Mouse (Mus musculus): ENCODE measurements around the gene Vmn2r90. TPM values are rescaled to one million over a fixed set of nuclear protein-coding genes. Genes with fewer than 3 reads are reported as not detected.
"Not testable (repeated sequence)": the region's sequence is repeated elsewhere in the genome, so short reads cannot be mapped to it uniquely, and the experiment has no call there.

Gene Vmn2r90
- polyA plus RNA-seq, 1 experiment: not detected

DNA sequence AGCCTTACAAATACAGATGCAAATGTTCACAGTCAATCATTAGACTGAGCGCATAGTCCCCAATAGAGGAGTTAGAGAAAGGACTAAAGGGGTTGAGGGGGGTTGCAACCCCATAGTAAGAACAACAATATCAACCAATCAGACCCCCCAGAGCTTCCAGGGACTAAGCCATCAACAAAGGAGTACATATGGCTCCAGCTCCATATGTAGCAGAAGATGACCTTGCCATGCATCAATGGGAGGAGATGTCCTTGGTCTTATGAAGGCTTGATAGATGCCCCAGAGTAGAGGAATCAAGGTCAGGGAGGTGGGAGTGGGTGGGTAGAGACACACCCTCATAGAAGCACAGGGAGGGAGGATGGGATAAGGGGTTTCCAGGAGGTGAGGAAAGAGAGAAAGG is 35.1 kb downstream of the Vmn2r90 start:
- Histone ChIP-seq H3K4me3 (no peak overlapping the region), H3K4me2 (ENCODE audit: low read depth) (no peak overlapping the region), H3K27me3 (ENCODE audit: control insufficient read depth, insufficient read depth, insufficient read length) (no peaks in the 10 kb centered on the region), H3ac (ENCODE audit: control insufficient read depth, insufficient read length) (no peak overlapping the region), H3K79me2 (ENCODE audit: control insufficient read depth, insufficient read depth) (no peaks in the 10 kb centered on the region), H3K36me3 (ENCODE audit: control insufficient read depth, insufficient read depth) (no peaks in the 10 kb centered on the region)
- TF ChIP-seq REST (IDR thresholded peaks at IDR 0.05; ENCODE audit: insufficient read depth, insufficient read length) (no peak), MYOD1 (IDR thresholded peaks at IDR 0.05; ENCODE audit: control insufficient read depth in 1 of 3, insufficient read length in 2 of 3, low read depth in 2 of 3) (no peak), POLR2A (IDR thresholded peaks at IDR 0.05; ENCODE audit: insufficient read length, low read depth) (no peak), E2F4 (IDR thresholded peaks at IDR 0.05; ENCODE audit: insufficient read depth) (no peak), POLR2AphosphoS2 (IDR thresholded peaks at IDR 0.05; ENCODE audit: insufficient read length, low read depth) (no peak), TCF12 (IDR thresholded peaks at IDR 0.05; ENCODE audit: insufficient read depth, poor library complexity, severe bottlenecking) (no peak), CEBPB (IDR thresholded peaks at IDR 0.05; ENCODE audit: insufficient read depth, poor library complexity, severe bottlenecking) (no peak), MAX (IDR thresholded peaks at IDR 0.05; ENCODE audit: low read depth) (no peak), MYOG (IDR thresholded peaks at IDR 0.05; ENCODE audit: control insufficient read depth in 1 of 3, insufficient read depth in 1 of 3, insufficient read length in 2 of 3, low read depth in 2 of 3) (no peak), TCF3 (IDR thresholded peaks at IDR 0.05; ENCODE audit: insufficient read length, low read depth) (no peak), USF1 (IDR thresholded peaks at IDR 0.05; ENCODE audit: low read depth) (no peak), SRF (IDR thresholded peaks at IDR 0.05; ENCODE audit: control insufficient read depth, insufficient read length, low read depth) (no peak)

DNA sequence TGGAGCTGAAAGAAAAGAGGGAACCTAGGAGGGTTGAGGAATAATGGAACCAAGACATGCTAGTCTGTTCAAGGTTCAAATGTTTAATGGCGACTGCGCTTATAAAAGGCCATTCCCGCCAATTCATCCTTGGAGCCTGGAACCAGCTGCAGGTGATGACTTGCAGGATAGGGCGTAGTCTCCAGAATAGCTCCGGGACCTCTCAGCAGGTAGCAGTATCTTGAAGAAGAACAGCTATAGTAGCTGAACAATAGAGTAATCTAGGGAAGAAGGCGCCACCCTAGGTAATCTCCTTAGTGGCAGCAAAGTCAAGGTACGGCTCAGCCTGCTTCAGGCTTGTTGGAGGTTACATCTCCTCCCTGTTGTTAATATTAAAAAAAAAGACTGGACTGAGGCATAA is 35.8 kb downstream of the Vmn2r90 start:
- not testable (repeated sequence) for H3K27me3 ChIP-seq (ENCODE audit: control insufficient read depth, insufficient read depth, insufficient read length); H3K36me3 ChIP-seq (ENCODE audit: control insufficient read depth, insufficient read depth); H3K4me2 ChIP-seq (ENCODE audit: low read depth); H3K4me3 ChIP-seq; H3K79me2 ChIP-seq (ENCODE audit: control insufficient read depth, insufficient read depth); H3ac ChIP-seq (ENCODE audit: control insufficient read depth, insufficient read length)

DNA sequence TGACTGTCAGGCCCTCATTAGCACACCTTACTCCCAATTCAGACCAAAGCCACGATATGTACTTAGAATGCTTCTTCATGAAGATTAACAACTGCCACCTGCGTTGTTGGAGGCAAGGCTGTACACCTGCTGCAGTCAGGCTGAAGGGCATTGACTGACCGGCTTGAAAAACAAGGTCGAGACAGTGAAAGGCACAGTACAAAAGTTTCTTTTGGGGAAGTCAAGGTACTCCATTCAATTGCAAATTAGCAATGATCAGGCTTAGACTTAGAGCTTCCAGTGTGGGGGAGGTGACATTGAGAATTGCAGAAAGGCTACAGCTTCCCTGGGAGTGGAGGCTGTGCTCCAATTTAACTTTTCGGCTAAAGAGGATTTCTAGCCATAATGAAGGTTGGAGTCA is 36.4 kb downstream of the Vmn2r90 start:
- H3K4me3 ChIP-seq; H3K79me2 ChIP-seq (ENCODE audit: control insufficient read depth, insufficient read depth); H3K4me2 ChIP-seq (ENCODE audit: low read depth); H3K36me3 ChIP-seq (ENCODE audit: control insufficient read depth, insufficient read depth); H3K27me3 ChIP-seq (ENCODE audit: control insufficient read depth, insufficient read depth, insufficient read length); H3ac ChIP-seq (ENCODE audit: control insufficient read depth, insufficient read length): not testable (repeated sequence)

DNA sequence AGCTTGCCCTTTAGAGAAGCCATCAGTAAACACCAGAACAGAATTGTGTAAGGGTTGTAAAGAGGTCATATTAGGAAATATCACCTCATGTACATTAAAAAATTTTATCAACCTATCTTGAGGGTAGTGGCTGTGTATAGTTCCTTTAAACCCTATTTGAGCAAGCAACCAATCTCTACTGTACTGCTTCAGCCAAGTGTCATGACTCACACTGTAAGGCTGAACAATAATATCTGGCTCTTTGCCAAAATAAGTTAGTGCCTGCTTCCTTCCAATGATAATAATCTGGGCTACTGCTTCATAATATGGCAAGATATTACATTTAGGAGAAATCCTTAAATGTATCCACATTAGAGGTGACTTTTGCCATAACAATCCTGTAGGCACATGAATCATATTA is 38.0 kb downstream of the Vmn2r90 start:
- not testable (repeated sequence) for H3K4me2 ChIP-seq (ENCODE audit: low read depth); H3K4me3 ChIP-seq; H3K36me3 ChIP-seq (ENCODE audit: control insufficient read depth, insufficient read depth); H3K27me3 ChIP-seq (ENCODE audit: control insufficient read depth, insufficient read depth, insufficient read length); H3ac ChIP-seq (ENCODE audit: control insufficient read depth, insufficient read length); H3K79me2 ChIP-seq (ENCODE audit: control insufficient read depth, insufficient read depth)

DNA sequence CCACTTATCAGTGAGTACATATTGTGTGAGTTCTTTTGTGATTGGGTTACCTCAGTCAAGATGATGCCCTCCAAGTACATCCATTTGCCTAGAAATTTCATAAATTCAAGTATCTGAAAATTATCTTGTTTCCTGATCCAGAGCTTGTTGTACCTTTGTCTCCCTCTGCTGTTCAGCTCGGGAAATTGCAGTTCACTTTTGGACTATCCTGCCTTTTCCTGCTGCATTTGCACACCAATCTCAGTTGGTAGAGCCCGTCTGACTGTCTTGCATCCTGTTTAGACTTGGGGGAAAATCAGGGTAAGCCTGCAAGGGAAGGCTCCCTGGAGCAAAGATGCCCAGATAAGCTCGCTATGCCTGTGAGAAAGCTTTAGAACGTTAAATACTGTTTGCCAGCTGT is 45.8 kb downstream of the Vmn2r90 start:
- not testable (repeated sequence) for H3K79me2 ChIP-seq (ENCODE audit: control insufficient read depth, insufficient read depth); H3K4me2 ChIP-seq (ENCODE audit: low read depth); H3ac ChIP-seq (ENCODE audit: control insufficient read depth, insufficient read length); H3K27me3 ChIP-seq (ENCODE audit: control insufficient read depth, insufficient read depth, insufficient read length); H3K36me3 ChIP-seq (ENCODE audit: control insufficient read depth, insufficient read depth); H3K4me3 ChIP-seq

DNA sequence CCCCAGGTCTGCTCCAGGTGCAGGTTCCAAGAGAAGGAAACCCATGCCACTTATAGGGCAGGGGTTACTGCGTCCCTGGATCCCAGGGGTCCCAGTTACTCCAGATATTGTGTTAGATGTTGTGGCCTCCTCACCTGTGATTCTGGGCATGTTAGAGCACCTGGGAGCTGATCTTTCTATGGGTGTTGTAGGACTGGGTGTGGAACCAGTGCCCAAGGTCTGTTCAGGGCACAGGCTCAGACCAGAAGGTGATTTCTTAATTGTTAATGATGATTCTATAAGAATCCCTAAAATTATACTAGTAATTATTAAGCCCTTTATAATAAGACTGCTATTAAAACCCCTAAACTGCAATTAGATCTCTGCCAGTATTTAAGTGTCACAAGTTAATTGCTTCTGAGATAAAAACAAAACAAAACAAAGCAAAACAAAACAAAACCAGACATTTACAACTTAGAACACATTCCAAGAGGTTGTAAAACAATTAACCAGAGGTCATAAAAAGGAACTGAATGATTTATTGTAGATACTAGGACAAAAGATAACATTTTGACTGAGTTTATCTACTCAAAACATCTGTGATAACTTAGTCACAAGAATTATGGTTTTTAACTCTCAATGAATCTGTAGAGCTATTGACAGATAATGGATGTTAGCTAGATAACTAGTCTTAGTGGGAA is 59.2 kb downstream of the Vmn2r90 start:
- H3K36me3 ChIP-seq (ENCODE audit: control insufficient read depth, insufficient read depth): no peaks in the 10 kb centered on the region
- H3K79me2 ChIP-seq (ENCODE audit: control insufficient read depth, insufficient read depth): no peaks in the 10 kb centered on the region
- H3ac ChIP-seq (ENCODE audit: control insufficient read depth, insufficient read length): no peak overlapping the region
- H3K4me3 ChIP-seq: no peak overlapping the region
- no peaks in the 10 kb centered on the region for H3K27me3 ChIP-seq (ENCODE audit: control insufficient read depth, insufficient read depth, insufficient read length)
- no peak for TF ChIP-seq USF1 (IDR thresholded peaks at IDR 0.05; ENCODE audit: low read depth)
- TF ChIP-seq SRF (IDR thresholded peaks at IDR 0.05; ENCODE audit: control insufficient read depth, insufficient read length, low read depth): no peak
- TF ChIP-seq POLR2A (IDR thresholded peaks at IDR 0.05; ENCODE audit: insufficient read length, low read depth): no peak
- TF ChIP-seq TCF3 (IDR thresholded peaks at IDR 0.05; ENCODE audit: insufficient read length, low read depth): no peak
- no peak for TF ChIP-seq MYOG (IDR thresholded peaks at IDR 0.05; ENCODE audit: control insufficient read depth in 1 of 3, insufficient read depth in 1 of 3, insufficient read length in 2 of 3, low read depth in 2 of 3)
- no peak for TF ChIP-seq TCF12 (IDR thresholded peaks at IDR 0.05; ENCODE audit: insufficient read depth, poor library complexity, severe bottlenecking)
- no peak overlapping the region for H3K4me2 ChIP-seq (ENCODE audit: low read depth)

Data from myocyte (in vitro differentiated cells).